Mouse (Mus musculus): ENCODE data around the gene Zyx. TPM values are rescaled to one million over a fixed set of nuclear protein-coding genes. Genes with fewer than 3 reads are reported as not detected.

The Zyx gene
- polyA plus RNA-seq, 2 experiments: 152 to 176 TPM

DNA sequence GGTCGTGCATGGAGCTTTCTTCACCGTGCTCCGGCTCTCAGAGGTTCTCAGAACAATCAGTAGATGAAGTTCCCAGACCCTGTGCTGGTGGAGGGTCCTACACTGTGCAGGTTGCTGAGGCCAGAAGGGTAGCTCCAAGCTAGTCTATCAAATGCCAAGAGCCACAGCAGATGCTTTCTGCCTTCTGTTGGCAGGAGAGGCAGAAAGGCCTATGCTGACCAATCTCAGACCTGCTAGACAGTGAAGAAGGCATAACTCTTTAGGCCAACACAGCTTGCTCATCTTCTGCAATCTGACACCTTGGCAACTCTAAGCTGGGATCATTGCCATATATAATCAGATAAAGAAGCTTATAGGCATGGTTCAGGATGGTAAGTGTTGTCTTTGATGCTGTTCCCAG is 19.2 kb upstream of the Zyx start:
- H3K4me3 ChIP-seq (replicated peaks; ENCODE audit: low read length): no peak overlapping the region
- WGBS: 72% methylated on average over 3 of the region's 3 CpGs
- no peak overlapping the region for H3K4me2 ChIP-seq (replicated peaks; ENCODE audit: low read depth, low read length, severe bottlenecking)
- ATAC-seq (ENCODE audit: low FRiP score, low read depth) (no peak), DNase-seq (ENCODE audit: low spot score) (no peak)
- H3K9ac ChIP-seq (ENCODE audit: low read depth, low read length, severe bottlenecking): no peak overlapping the region
- H3K4me1 ChIP-seq (ENCODE audit: control insufficient read depth, insufficient read depth, low read length): no peaks in the 10 kb centered on the region
- H3K36me3 ChIP-seq (ENCODE audit: control insufficient read depth, insufficient read depth, low read length): no peaks in the 10 kb centered on the region
- H3K27ac ChIP-seq (replicated peaks; ENCODE audit: low read depth, low read length): no peak overlapping the region
- H3K9me3 ChIP-seq (ENCODE audit: control insufficient read depth, low read length): no peaks in the 10 kb centered on the region
- no peak for TF ChIP-seq POLR2A (IDR thresholded peaks at IDR 0.05; ENCODE audit: borderline replicate concordance, extremely low read depth, insufficient read depth, insufficient read length)
- H3K27me3 ChIP-seq (ENCODE audit: control insufficient read depth, insufficient read depth, low read length): no peaks in the 10 kb centered on the region

DNA sequence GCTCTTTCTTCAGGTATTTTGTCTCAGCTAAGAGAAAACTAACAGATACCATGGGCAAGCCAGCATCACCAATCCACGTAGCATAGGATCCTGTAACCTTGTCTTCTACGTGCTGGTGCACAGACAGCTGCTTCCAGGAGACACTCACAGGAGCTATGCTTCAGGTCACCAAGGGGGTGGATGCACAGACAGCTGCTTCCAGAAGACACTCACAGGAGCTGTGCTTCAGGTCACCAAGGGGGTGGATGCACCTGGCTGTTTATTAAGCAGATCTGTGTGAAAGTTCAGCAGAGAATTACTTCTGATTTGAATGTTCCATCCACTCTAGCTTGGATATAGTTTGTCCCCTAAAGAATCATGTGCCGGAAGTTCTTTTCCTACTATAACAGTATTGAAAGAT is 18.5 kb upstream of the Zyx start:
- Histone ChIP-seq H3K27me3 (ENCODE audit: control insufficient read depth, insufficient read depth, low read length) (no peaks in the 10 kb centered on the region), H3K4me2 (replicated peaks; ENCODE audit: low read depth, low read length, severe bottlenecking) (no peak overlapping the region), H3K36me3 (ENCODE audit: control insufficient read depth, insufficient read depth, low read length) (no peaks in the 10 kb centered on the region), H3K4me1 (ENCODE audit: control insufficient read depth, insufficient read depth, low read length) (no peaks in the 10 kb centered on the region), H3K9ac (ENCODE audit: low read depth, low read length, severe bottlenecking) (no peak overlapping the region), H3K27ac (replicated peaks; ENCODE audit: low read depth, low read length) (no peak overlapping the region), H3K4me3 (replicated peaks; ENCODE audit: low read length) (no peak overlapping the region), H3K9me3 (ENCODE audit: control insufficient read depth, low read length) (no peaks in the 10 kb centered on the region)
- WGBS: 87% methylated on average over 3 of the region's 3 CpGs
- no peak for DNase-seq (ENCODE audit: low spot score)
- no peak for TF ChIP-seq POLR2A (IDR thresholded peaks at IDR 0.05; ENCODE audit: borderline replicate concordance, extremely low read depth, insufficient read depth, insufficient read length)
- ATAC-seq (ENCODE audit: low FRiP score, low read depth): no peak

- ATAC-seq (ENCODE audit: low FRiP score, low read depth) (no peak), DNase-seq (ENCODE audit: low spot score) (no peak)
- Histone ChIP-seq H3K27ac (replicated peaks; ENCODE audit: low read depth, low read length) (no peak overlapping the region), H3K9ac (ENCODE audit: low read depth, low read length, severe bottlenecking) (no peak overlapping the region), H3K4me2 (replicated peaks; ENCODE audit: low read depth, low read length, severe bottlenecking) (no peak overlapping the region), H3K36me3 (ENCODE audit: control insufficient read depth, insufficient read depth, low read length) (no peaks in the 10 kb centered on the region), H3K27me3 (ENCODE audit: control insufficient read depth, insufficient read depth, low read length) (no peaks in the 10 kb centered on the region), H3K9me3 (ENCODE audit: control insufficient read depth, low read length) (no peaks in the 10 kb centered on the region), H3K4me1 (ENCODE audit: control insufficient read depth, insufficient read depth, low read length) (no peaks in the 10 kb centered on the region), H3K4me3 (replicated peaks; ENCODE audit: low read length) (no peak overlapping the region)
- TF ChIP-seq POLR2A (IDR thresholded peaks at IDR 0.05; ENCODE audit: borderline replicate concordance, extremely low read depth, insufficient read depth, insufficient read length): no peak
- WGBS: 83% methylated on average over 2 of the region's 2 CpGs
Measured at GRCm38 (mm10) chr6:42339189-42339588, 10.2 kb upstream of the Zyx start.

- DNase-seq (ENCODE audit: low spot score): no peak
- Histone ChIP-seq H3K4me2 (replicated peaks; ENCODE audit: low read depth, low read length, severe bottlenecking) (no peak overlapping the region), H3K36me3 (ENCODE audit: control insufficient read depth, insufficient read depth, low read length) (no peaks in the 10 kb centered on the region), H3K9me3 (ENCODE audit: control insufficient read depth, low read length) (no peaks in the 10 kb centered on the region), H3K4me1 (ENCODE audit: control insufficient read depth, insufficient read depth, low read length) (no peaks in the 10 kb centered on the region), H3K27ac (replicated peaks; ENCODE audit: low read depth, low read length) (no peak overlapping the region), H3K9ac (ENCODE audit: low read depth, low read length, severe bottlenecking) (no peak overlapping the region), H3K27me3 (ENCODE audit: control insufficient read depth, insufficient read depth, low read length) (no peaks in the 10 kb centered on the region), H3K4me3 (replicated peaks; ENCODE audit: low read length) (no peak overlapping the region)
- WGBS: 83% methylated on average over 5 of the region's 5 CpGs
- TF ChIP-seq POLR2A (IDR thresholded peaks at IDR 0.05; ENCODE audit: borderline replicate concordance, extremely low read depth, insufficient read depth, insufficient read length): no peak
- no peak for ATAC-seq (ENCODE audit: low FRiP score, low read depth)
Measured at GRCm38 (mm10) chr6:42339981-42340380, 9.4 kb upstream of the Zyx start.

- Histone ChIP-seq H3K4me3 (replicated peaks; ENCODE audit: low read length) (no peak overlapping the region), H3K4me2 (replicated peaks; ENCODE audit: low read depth, low read length, severe bottlenecking) (no peak overlapping the region), H3K27ac (replicated peaks; ENCODE audit: low read depth, low read length) (no peak overlapping the region), H3K36me3 (ENCODE audit: control insufficient read depth, insufficient read depth, low read length) (no peaks in the 10 kb centered on the region), H3K9me3 (ENCODE audit: control insufficient read depth, low read length) (no peaks in the 10 kb centered on the region), H3K4me1 (ENCODE audit: control insufficient read depth, insufficient read depth, low read length) (no peaks in the 10 kb centered on the region), H3K27me3 (ENCODE audit: control insufficient read depth, insufficient read depth, low read length) (no peaks in the 10 kb centered on the region), H3K9ac (ENCODE audit: low read depth, low read length, severe bottlenecking) (no peak overlapping the region)
- 50% methylated on average over 1 of the region's 1 CpGs for WGBS
- TF ChIP-seq POLR2A (IDR thresholded peaks at IDR 0.05; ENCODE audit: borderline replicate concordance, extremely low read depth, insufficient read depth, insufficient read length): no peak
- DNase-seq (ENCODE audit: low spot score): no peak
- ATAC-seq (ENCODE audit: low FRiP score, low read depth): no peak
Measured at GRCm38 (mm10) chr6:42342171-42342570, 7.3 kb upstream of the Zyx start.
